14 mouse cellular contexts compared by ENCODE assay signal in the genomic region with DNA sequence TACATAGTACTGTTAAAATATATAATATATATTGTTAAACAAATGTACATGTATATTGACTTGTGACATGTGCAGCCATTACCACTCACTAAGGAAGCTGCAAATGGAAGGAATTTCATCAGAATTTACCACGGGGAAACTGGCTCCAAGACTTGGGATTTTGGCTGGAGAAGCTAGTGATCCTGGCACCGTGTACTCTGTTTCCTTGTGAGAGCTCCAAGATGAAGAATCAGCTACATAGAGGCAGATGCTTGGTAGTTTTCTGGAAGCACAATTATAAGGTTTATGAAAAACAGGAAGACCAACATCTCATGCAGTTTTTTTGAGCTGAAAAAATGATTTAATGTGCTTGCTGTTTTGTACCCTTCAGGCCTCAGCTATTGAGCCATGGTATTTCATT.
A peak's percentile ranks its signal among the peaks of the same experiment; 100 is the strongest.
DNase-seq lines count a peak whose midpoint lies in the region; ATAC-seq lines count a peak whose summit lies in the region.
"Had no signal": no experiment of that assay in that cellular context is flagged by ENCODE, and none has a peak within 500 bp of the region (broad histone marks: within the 10 kb centered on the region; RNA-seq: fewer than 3 reads in every experiment).

No protein-coding gene starts in this region.

- peak; percentile 11 for DNase-seq in cerebellum, adult 11 months
- DNase-seq in gastrocnemius, postnatal 25 days = peak; percentile 38
- DNase-seq in gastrocnemius, postnatal 36 days = no peak
- peak; percentile 79 for DNase-seq in adipocyte (ENCODE audit: low spot score)
- DNase-seq in cerebellum, postnatal 10 days = peak; percentile 67
- DNase-seq in lung, postnatal 4 days = no peak
- DNase-seq: embryo, embryonic 11 days; heart, postnatal 4 days; kidney, adult 9 months; kidney, postnatal 4 days; lung, postnatal 14 days had no signal

- intact Hi-C loops in gastrocnemius, postnatal 36 days (cut with DNase I) = no loop called here

- no peak for ATAC-seq in cerebellum, adult (ENCODE audit: insufficient number of reproducible peaks, low FRiP score, low TSS enrichment)
- no peak for ATAC-seq in erythroid progenitor cell, adult 5-6 weeks (replicated peaks; ENCODE audit: low FRiP score, poor library complexity, severe bottlenecking)
- ATAC-seq: Patski had no signal

Comparison
In these comparisons a context has a peak if more than half of its experiments do, and no peak if none do; other contexts are left out.
1. DNase-seq: peak in cerebellum, adult 11 months (single experiment), gastrocnemius, postnatal 25 days (single experiment), adipocyte (single experiment) and cerebellum, postnatal 10 days (2 of 2); none in gastrocnemius, postnatal 36 days (0 of 2) and lung, postnatal 4 days (0 of 2).